Mouse (Mus musculus) thymus, adult 2 months (tissue): Measurements from ENCODE around the gene Kcnk3.

Experiments
- CTCF ChIP-seq: fragments of 200-500 bp; IDR thresholded peaks from 2 replicates; pipeline ENCODE4 v1.5.1; 2012; ENCODE audit warnings: mild to moderate bottlenecking, control low read depth, low read length, moderate library complexity, borderline replicate concordance; ENCODE audit not compliant: control insufficient read depth, poor library complexity, insufficient read depth; ENCODE audit errors: extremely low read depth
- POLR2A ChIP-seq: fragments of 200-500 bp; IDR thresholded peaks from 2 replicates; pipeline ENCODE4 v1.6.1; 2012; ENCODE audit warnings: mild to moderate bottlenecking, low read length, control low read depth, moderate library complexity; ENCODE audit not compliant: control insufficient read depth, poor library complexity, insufficient read depth; ENCODE audit errors: extremely low read depth

DNA sequence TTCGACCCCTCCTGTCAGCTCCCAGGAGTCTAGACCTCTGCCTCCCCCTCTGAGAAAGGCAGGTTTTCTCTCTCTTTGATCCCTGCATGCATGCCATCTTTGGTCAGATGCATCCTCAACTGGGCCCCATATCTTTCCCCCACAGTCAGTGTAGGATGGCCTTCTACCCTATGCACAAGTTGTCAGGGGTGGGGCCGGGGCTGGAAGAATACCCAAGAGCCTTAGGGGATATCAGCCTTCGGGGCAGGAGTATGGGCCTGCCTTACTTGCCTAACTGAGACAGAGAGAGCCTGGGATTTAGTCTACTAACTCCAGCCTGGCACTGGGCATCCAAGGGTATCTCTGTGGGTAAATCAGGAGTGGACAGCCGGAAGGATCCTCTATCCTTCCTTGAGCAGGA is 16.0 kb downstream of the Kcnk3 start:
- TF ChIP-seq CTCF (no peak), POLR2A (no peak)
